Mouse (Mus musculus) layer of hippocampus, adult 2 months (tissue): ENCODE results near the gene Abca4. TPM values are rescaled to one million over a fixed set of nuclear protein-coding genes. Genes with fewer than 3 reads are reported as not detected.
"Not testable (repeated sequence)": the region's sequence is repeated elsewhere in the genome, so short reads cannot be mapped to it uniquely, and the experiment has no call there.

Experiments used
- DNase-seq, 2 experiments: peaks; one replicate each; pipeline ENCODE4 v3.0.0; 2022; ENCODE audit warnings: low spot score in 2 of 2
- H3K27ac ChIP-seq: fragments of 200-600 bp; 2 replicates; pipeline ENCODE4 v1.8.1; 2022
- H3K4me3 ChIP-seq: fragments of 200-600 bp; 2 replicates; pipeline ENCODE4 v1.8.1; 2022; ENCODE audit warnings: mild to moderate bottlenecking
- CTCF ChIP-seq: fragments of 200-600 bp; conservative IDR thresholded peaks from 2 replicates; pipeline ENCODE4 v1.8.1; 2022; ENCODE audit warnings: antibody characterized with exemption, mild to moderate bottlenecking, moderate library complexity
- total RNA-seq, 2 experiments: library from RNA; stranded (reverse); gene quantifications; 2 replicates each; pipeline ENCODE4 v1.2.3; 2021

Abca4 gene
- total RNA-seq, 2 experiments from 2014 or later: 0.96 to 1.7 TPM

- H3K4me3 ChIP-seq: no peak overlapping the region
- no peak overlapping the region for H3K27ac ChIP-seq
- TF ChIP-seq CTCF: no peak
- DNase-seq: no peak
Observed at GRCm38 (mm10) chr3:122205753-122206152, 161.5 kb downstream of the Abca4 start.

DNA sequence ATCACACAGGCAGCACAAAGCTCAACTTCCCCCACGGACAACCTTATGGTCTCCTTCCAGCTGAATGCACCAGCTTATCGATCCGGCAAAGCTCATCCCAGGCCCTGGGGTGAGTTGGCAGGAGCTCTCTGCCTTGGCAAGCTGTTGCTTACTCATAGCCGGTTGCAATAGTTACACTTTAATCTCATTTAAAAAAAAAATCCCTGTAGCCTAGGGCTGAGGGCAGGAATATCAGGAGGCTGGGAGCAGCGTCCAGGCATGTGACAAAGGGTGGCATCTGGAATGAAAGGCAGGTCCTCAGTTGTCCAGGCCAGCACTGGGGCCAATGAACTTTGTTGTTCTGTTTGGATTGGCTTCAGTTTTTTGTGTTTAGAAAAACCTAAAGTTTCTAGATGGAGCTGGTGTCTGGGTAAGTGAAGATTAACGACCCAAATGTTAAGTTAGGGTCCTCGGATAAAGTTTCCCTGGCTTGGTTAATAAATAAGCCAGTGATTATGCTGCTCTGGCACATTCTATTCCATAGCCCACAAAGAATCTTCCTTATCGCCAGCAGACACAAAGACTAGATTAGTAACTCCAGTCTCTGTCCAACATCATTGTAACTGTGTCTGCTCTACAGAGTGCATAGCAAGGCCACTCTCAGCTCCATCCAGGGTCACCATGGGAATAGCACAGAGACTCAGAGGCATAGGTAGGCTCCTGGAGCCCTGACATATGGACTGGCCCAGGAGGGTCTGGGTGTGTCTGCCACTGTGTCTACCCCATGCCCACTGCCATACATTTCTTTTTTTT lies 162.2 kb downstream of the Abca4 start:
- no peak overlapping the region for H3K27ac ChIP-seq
- no peak for DNase-seq
- TF ChIP-seq CTCF: no peak
- no peak overlapping the region for H3K4me3 ChIP-seq

DNA sequence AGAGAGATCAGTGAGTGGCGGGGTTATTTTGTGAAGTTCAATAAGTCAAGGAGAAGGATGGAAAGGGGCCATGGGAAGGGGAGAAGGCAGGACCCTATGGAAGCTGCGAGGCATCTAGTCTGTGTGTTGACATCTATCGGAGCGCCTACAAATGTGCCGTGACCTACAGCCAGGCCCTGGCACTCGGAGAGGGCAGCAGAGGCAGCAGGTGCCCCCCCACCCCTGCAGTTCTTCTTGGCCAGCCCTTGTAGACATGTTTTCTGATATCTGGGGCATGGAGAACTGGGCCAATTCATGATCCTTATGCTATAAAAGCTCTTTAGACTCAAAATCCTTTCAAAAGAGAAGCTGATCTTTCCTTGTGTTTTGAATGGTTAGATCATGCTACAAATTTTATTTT lies 163.5 kb downstream of the Abca4 start:
- TF ChIP-seq CTCF: no peak

GRCm38 (mm10) chr3:122208296-122209225 lies 164.3 kb downstream of the Abca4 start:
- no peak for TF ChIP-seq CTCF
- DNase-seq: no peak
- Histone ChIP-seq H3K27ac (no peak overlapping the region), H3K4me3 (no peak overlapping the region)

More for the DNA sequence above, 163.5 kb downstream of the Abca4 start:
- Histone ChIP-seq H3K4me3 (no peak overlapping the region), H3K27ac (no peak overlapping the region)
- DNase-seq: no peak

DNA sequence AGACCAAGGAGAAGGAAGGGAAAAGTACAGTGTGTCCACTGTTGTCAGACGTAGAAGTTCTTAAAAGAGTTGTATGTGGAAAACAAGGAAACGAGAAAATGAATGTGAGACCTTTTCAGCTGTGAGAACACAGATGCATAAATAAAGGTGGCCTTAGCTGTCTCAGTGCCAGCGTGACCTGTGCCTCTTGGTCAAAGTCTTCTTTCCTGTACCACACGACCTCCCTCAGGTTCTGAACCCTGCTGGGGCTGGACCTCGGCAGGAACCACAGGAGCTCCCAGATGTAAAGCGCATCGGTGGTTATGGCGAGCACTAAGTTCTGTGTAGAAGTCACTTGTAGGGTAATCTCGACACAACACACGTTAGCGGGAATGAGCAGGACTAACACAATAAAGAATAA lies 165.3 kb downstream of the Abca4 start:
- H3K4me3 ChIP-seq: no peak overlapping the region
- TF ChIP-seq CTCF: no peak
- no peak overlapping the region for H3K27ac ChIP-seq
- no peak for DNase-seq

- no peak for DNase-seq
- H3K27ac ChIP-seq: no peak overlapping the region
- TF ChIP-seq CTCF: no peak
- no peak overlapping the region for H3K4me3 ChIP-seq
Observed at GRCm38 (mm10) chr3:122210434-122210833, 166.2 kb downstream of the Abca4 start.

DNA sequence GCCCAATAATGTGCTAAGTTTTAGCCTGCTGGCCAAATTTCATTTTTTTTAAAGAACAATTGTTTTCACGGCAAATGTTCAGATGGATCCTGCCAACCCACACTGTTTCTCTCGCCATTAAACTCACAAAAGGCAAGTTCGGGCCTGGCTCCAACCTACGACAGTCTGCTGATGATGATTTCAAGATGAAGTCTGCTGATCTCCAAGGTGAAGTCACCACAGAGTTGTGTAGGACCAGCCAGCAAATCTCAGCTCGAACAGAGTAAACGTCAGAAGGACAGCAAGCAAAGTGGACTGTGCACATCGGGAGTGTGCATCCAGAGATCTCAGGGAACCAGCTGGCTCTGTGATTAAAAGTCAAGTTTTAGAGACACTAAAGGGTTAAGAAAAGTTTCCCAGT lies 166.6 kb downstream of the Abca4 start:
- DNase-seq: no peak
- Histone ChIP-seq H3K4me3 (no peak overlapping the region), H3K27ac (no peak overlapping the region)
- TF ChIP-seq CTCF: no peak

- no peak overlapping the region for H3K27ac ChIP-seq
- TF ChIP-seq CTCF: no peak
- DNase-seq: no peak
- no peak overlapping the region for H3K4me3 ChIP-seq
Observed at GRCm38 (mm10) chr3:122211446-122212125, 167.3 kb downstream of the Abca4 start.

- no peak for DNase-seq
- Histone ChIP-seq H3K27ac (no peak overlapping the region), H3K4me3 (no peak overlapping the region)
- no peak for TF ChIP-seq CTCF
Observed at GRCm38 (mm10) chr3:122221240-122222036, 177.2 kb downstream of the Abca4 start.

DNA sequence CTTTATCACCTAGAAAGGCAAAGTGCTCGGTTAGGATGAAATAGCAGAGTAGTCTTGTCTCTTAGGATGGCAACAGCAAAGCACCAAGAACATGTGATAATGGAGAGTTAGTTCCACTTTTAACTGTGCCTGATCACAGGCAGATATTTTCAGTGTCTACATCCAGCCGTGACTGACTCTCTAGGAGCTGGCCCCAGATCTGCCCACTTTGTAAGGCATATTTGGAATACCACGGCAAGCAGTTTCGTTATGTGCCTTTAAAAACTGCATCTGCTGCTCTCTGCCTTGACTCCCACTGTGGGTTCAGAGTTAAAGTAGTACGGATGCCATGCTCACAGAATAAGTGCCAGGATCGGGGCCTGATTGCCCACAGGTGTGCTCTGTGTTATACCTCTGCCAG lies 182.7 kb downstream of the Abca4 start:
- not testable (repeated sequence) for H3K27ac ChIP-seq, H3K4me3 ChIP-seq

More for the DNA sequence above, 182.7 kb downstream of the Abca4 start:
- not testable (repeated sequence) for DNase-seq

Other genes with a start within 250 kb of the Abca4 start
- 10 to 100 TPM; 55.7 to 55.8 TPM for gene Abcd3, start 229.1 kb upstream of the Abca4 start, total RNA-seq
- 10 to 100 TPM; 14.0 to 16.9 TPM for gene Arhgap29, start 91.9 kb upstream of the Abca4 start, total RNA-seq
- 10 to 100 TPM; 53.3 to 70.3 TPM for gene Gclm, start 201.1 kb downstream of the Abca4 start, total RNA-seq
- 10 to 100 TPM; 30.1 to 30.5 TPM for gene Dnttip2, start 229.9 kb downstream of the Abca4 start, total RNA-seq
- gene Bcar3, start 249.7 kb downstream of the Abca4 start, total RNA-seq: 10 to 100 TPM in 1 of 2 experiments, 1 to 10 TPM in 1; 9.4 to 10.0 TPM